Mouse (Mus musculus) ES-Bruce4 (cell line): Measurements from ENCODE around the gene Dhx34. TPM values are rescaled to one million over a fixed set of nuclear protein-coding genes. Genes with fewer than 3 reads are reported as not detected.

Experiments
- H3K27ac ChIP-seq: 2 replicates; pipeline ENCODE4 v1.5.1; 2012; ENCODE audit warnings: low read length, inconsistent platforms; ENCODE audit not compliant: insufficient read depth
- H3K27me3 ChIP-seq: 2 replicates; pipeline ENCODE4 v1.6.1; 2012; ENCODE audit warnings: mild to moderate bottlenecking, low read length, inconsistent platforms; ENCODE audit not compliant: control insufficient read depth, poor library complexity, insufficient read depth, severe bottlenecking
- H3K36me3 ChIP-seq: 2 replicates; pipeline ENCODE4 v1.6.1; 2012; ENCODE audit warnings: inconsistent platforms, mild to moderate bottlenecking, low read length, moderate library complexity; ENCODE audit not compliant: control insufficient read depth, poor library complexity, insufficient read depth, severe bottlenecking
- H3K4me1 ChIP-seq: one replicate; pipeline ENCODE4 v1.8.1; 2011; ENCODE audit warnings: low read length; ENCODE audit not compliant: control insufficient read depth, insufficient read depth
- H3K4me3 ChIP-seq: 2 replicates; pipeline ENCODE4 v1.5.1; 2011; ENCODE audit warnings: low read depth, mild to moderate bottlenecking, low read length
- H3K9ac ChIP-seq: 2 replicates; pipeline ENCODE4 v1.6.1; 2012; ENCODE audit warnings: low read depth, mild to moderate bottlenecking, inconsistent platforms; ENCODE audit not compliant: poor library complexity, severe bottlenecking
- H3K9me3 ChIP-seq: replicated peaks from 2 replicates; pipeline ENCODE4 v1.6.1; 2012; ENCODE audit warnings: mild to moderate bottlenecking, low read length, inconsistent platforms; ENCODE audit not compliant: control insufficient read depth, poor library complexity, insufficient read depth, severe bottlenecking
- CTCF ChIP-seq: IDR thresholded peaks from one replicate; pipeline ENCODE4 v1.8.1; 2011; ENCODE audit warnings: low read depth, low read length
- EP300 ChIP-seq: IDR thresholded peaks from 2 replicates; pipeline ENCODE4 v1.6.1; 2011; ENCODE audit warnings: low read depth, low read length; ENCODE audit not compliant: insufficient read depth
- POLR2A ChIP-seq: IDR thresholded peaks from one replicate; pipeline ENCODE4 v1.8.1; 2011; ENCODE audit warnings: low read length; ENCODE audit not compliant: insufficient read depth
- polyA plus RNA-seq: library from polyadenylated mRNA; stranded (reverse); fragments of >200 nt; gene quantifications from 2 replicates; pipeline ENCODE4 v1.2.4, GENCODE M21; 2011; ENCODE audit warnings: low read depth; ENCODE audit not compliant: missing spikeins, insufficient read depth, insufficient read length

Dhx34 gene
- polyA plus RNA-seq, 1 experiment: 11.6 TPM

DNA sequence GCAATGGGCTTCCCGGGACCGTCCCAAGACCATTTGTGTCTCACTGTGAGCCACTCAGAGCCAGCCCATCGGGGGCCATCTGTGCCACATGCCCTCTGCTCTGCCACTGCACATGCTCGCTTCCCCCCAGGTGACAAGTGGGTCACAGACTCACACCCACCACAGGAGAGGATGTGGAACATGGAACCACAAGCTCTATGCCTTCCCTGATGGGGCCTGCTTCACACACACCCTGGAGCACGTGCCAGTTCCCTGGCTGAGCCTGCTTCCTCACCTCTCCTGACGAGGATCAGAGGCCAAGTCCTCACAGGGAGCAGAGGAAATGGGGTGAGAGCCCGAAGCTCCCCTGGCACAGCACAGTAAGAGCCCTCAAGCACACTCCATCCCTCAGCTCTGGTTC is 14.8 kb downstream of the Dhx34 start:
- no peaks in the 10 kb centered on the region for H3K36me3 ChIP-seq
- no peak overlapping the region for H3K27ac ChIP-seq

DNA sequence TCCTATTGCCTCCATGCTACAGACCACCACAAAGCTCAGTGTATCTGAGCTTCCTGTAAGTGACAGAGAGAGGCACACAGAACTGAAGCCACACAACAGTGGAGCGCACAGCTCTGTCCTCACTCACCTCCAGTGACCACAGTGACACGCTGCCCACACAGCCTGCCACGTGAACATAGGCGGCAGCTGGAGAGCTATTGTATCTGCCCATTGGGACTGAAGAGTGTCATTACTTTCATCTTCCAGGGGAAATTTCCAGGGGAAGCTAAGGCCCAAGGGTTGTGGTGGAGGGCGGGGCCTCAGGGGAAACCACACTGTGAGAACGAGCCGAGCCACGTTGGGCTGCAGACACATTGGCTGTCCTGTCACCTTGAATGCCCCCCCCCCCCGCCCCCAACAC is 17.0 kb downstream of the Dhx34 start:
- H3K4me3 ChIP-seq: no peak overlapping the region
- H3K4me1 ChIP-seq: no peaks in the 10 kb centered on the region
- no peak overlapping the region for H3K27ac ChIP-seq
- no peaks in the 10 kb centered on the region for H3K9me3 ChIP-seq
- H3K27me3 ChIP-seq: no peaks in the 10 kb centered on the region
- no peak overlapping the region for H3K9ac ChIP-seq
- no peaks in the 10 kb centered on the region for H3K36me3 ChIP-seq
- no peak for TF ChIP-seq EP300
- no peak for TF ChIP-seq POLR2A
- TF ChIP-seq CTCF: no peak

More for the DNA sequence above, 14.8 kb downstream of the Dhx34 start:
- Histone ChIP-seq H3K9me3 (no peaks in the 10 kb centered on the region), H3K4me3 (no peak overlapping the region), H3K9ac (no peak overlapping the region), H3K4me1 (no peaks in the 10 kb centered on the region), H3K27me3 (no peaks in the 10 kb centered on the region)
- TF ChIP-seq POLR2A (no peak), CTCF (no peak)

DNA sequence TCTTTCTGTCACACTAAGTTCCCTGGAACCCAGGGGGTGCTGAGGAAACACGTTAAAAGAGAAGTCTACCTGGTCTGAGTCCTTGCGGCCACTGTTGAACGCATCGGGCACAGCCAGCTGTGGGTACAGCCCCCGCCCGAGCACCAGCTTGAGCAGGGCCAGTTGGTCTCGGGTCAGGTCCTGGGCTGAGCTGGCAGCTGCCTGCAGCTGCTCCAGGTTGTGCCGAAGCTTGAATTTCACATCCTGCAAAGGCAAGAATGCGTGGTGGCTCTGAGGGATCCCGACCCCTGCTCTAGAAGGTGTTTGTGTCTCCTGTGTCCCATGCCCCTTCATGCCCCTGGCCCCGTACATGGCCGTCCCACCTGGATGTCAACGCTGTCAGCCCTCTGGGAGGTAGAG is 18.3 kb downstream of the Dhx34 start:
- H3K4me3 ChIP-seq: no peak overlapping the region
- no peaks in the 10 kb centered on the region for H3K9me3 ChIP-seq
- no peaks in the 10 kb centered on the region for H3K36me3 ChIP-seq
- H3K4me1 ChIP-seq: no peaks in the 10 kb centered on the region
- no peak overlapping the region for H3K27ac ChIP-seq
- no peak for TF ChIP-seq POLR2A
- TF ChIP-seq EP300: no peak
- TF ChIP-seq CTCF: no peak
- H3K9ac ChIP-seq: no peak overlapping the region
- H3K27me3 ChIP-seq: no peaks in the 10 kb centered on the region

DNA sequence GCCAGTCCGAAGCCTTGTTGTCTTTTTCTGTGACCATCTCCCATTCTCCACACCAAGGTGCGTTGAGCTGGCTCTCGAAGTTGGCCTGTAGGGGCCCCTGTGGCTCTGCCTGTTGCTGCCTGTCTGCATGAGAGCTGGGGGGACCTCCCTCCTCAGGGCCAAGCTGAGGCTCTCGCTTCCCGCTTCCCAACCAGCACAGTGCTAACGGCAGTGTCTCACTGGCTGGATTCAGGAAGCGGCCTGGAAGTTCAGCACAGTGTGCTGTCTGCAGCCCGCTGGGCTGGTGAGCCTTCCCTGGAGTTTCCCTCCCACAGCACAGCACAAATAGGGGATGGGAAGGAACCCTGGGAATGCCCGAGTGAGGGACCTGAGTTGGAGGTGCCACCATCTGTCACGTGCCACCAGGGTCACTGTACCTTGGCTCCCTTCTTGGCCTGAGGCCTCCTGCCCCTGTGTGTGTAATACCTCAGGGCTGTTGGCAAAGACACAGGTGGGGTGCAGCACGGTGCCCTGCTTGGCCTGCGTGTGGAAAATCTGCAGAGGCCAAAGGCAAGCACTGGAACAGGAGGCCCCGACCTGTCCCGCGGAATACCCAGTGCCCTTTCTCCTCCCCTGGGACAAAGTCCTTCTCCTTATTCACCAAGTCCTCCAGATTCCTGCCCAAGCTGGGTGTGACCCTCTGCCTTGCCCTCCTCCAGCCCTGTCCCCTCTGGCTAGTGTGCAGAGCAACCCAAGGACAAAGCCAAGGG is 18.9 kb downstream of the Dhx34 start:
- Histone ChIP-seq H3K27ac (no peak overlapping the region), H3K4me1 (no peaks in the 10 kb centered on the region), H3K4me3 (no peak overlapping the region), H3K9me3 (no peaks in the 10 kb centered on the region), H3K9ac (no peak overlapping the region), H3K36me3 (no peaks in the 10 kb centered on the region), H3K27me3 (no peaks in the 10 kb centered on the region)
- TF ChIP-seq CTCF: no peak

DNA sequence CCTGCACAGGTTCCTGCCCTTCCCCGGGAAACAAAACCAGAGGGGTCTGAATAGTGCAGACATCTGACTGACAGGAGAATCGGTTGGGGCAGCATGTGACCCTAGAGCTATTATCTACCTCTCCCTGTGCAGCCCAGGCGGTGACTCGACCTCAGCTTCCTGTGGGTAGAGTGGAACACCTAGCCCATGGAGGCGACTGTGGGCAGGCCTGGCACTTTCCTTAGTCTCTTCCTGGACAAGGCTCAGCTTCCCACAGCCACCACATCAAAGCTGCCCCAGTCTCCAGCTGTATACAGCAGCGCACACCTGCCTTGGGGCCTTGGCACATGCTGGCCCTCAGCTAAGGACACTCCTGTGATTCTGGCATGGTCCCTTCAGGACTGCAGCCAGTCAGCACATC is 20.7 kb downstream of the Dhx34 start:
- Histone ChIP-seq H3K4me3 (no peak overlapping the region), H3K27me3 (no peaks in the 10 kb centered on the region), H3K27ac (no peak overlapping the region), H3K36me3 (no peaks in the 10 kb centered on the region), H3K9me3 (no peaks in the 10 kb centered on the region), H3K4me1 (no peaks in the 10 kb centered on the region), H3K9ac (no peak overlapping the region)
- TF ChIP-seq CTCF (no peak), EP300 (no peak), POLR2A (no peak)

DNA sequence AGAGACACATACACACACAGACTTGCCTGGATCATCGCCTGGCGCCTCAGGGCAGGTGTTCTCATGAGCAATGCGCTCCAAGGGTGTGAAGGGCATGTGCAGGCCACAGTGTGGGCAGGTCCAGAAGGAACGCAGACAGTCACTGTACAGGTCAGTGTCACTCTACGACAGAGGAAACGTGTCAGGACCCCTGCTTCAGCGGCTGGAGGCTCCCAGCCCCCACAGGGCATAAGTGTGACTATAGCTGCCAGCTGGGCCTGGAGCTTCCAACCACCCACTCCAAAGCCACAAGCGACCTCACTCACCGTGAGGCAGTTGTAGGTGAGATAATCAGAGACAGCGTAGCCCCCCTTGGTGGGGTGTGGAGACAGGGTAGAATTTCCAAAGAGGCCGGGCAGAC is 23.3 kb downstream of the Dhx34 start:
- TF ChIP-seq EP300 (no peak), CTCF (no peak), POLR2A (no peak)
- no peaks in the 10 kb centered on the region for H3K9me3 ChIP-seq
- no peak overlapping the region for H3K4me3 ChIP-seq
- no peaks in the 10 kb centered on the region for H3K36me3 ChIP-seq
- no peak overlapping the region for H3K9ac ChIP-seq
- no peaks in the 10 kb centered on the region for H3K4me1 ChIP-seq
- no peaks in the 10 kb centered on the region for H3K27me3 ChIP-seq
- H3K27ac ChIP-seq: no peak overlapping the region
